Mouse (Mus musculus) testis, adult 2 months (tissue): ENCODE data around the gene Fndc8.

Experiments used
- CTCF ChIP-seq: fragments of 200-500 bp; IDR thresholded peaks from 2 replicates; pipeline ENCODE4 v1.5.1; 2012; ENCODE audit warnings: low read depth, mild to moderate bottlenecking, inconsistent platforms, low read length, moderate library complexity; ENCODE audit not compliant: control insufficient read depth, insufficient read depth, insufficient replicate concordance
- POLR2A ChIP-seq: fragments of 200-500 bp; IDR thresholded peaks from 2 replicates; pipeline ENCODE4 v1.6.1; 2012; ENCODE audit warnings: low read depth, mild to moderate bottlenecking, inconsistent platforms, low read length, moderate library complexity; ENCODE audit not compliant: control insufficient read depth

DNA sequence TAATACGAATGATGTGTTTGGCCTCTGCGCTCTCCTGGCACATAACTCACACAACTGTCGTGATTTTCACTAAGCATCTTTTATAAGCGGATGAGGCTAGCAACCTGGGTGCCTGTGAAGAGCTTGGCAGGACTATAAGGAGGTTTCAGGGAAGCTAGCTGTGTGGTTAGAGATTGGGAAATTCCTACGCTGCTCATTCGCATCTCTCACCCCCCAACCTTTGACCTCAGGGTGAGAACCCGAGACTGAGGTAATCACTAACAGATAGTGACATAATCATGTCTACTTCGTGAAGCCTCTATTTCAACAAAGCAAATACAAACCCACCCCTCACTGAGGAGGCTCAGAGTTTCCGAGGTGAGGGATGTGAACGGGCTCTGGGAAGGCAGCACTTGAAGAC, 28.8 kb downstream of the Fndc8 start:
- TF ChIP-seq CTCF (no peak), POLR2A (no peak)
